Mouse (Mus musculus) C2C12 (cell line): ENCODE results near the gene Uba52.

Experiments used
- CTCF ChIP-seq: IDR thresholded peaks from one replicate; pipeline ENCODE4 v1.5.1; 2011; ENCODE audit not compliant: control insufficient read depth, insufficient read depth, insufficient read length
- MAX ChIP-seq: IDR thresholded peaks from one replicate; pipeline ENCODE4 v1.6.1; 2011; ENCODE audit warnings: mild to moderate bottlenecking, control low read depth
- USF1 ChIP-seq: IDR thresholded peaks from one replicate; pipeline ENCODE4 v1.6.1; 2011; ENCODE audit warnings: low read depth, mild to moderate bottlenecking, control low read depth, moderate library complexity

GRCm38 (mm10) chr8:70510228-70510915 lies at the start of gene Uba52:
- TF ChIP-seq CTCF: no peak
- TF ChIP-seq USF1: no peak
- peak; percentile 92 for TF ChIP-seq MAX
